In the genomic region with DNA sequence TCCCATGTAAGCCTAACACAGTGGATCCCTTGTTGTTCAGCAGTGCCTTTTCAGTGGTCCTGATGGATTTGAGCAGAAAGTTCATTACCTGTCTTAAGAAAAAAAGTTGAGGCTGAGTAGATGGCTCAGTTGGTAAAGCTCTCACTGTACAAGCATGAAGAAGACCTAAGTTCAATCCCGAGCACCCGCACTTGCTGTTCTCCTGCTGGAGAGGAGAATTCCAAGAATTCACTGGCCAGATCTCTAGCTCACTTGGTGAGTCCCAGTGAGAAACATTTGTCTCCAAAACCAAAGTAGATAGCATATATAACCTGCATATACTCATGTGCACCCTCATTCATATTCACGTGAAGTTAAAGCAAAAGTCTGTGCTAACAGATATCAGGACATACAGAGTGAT, we compare ENCODE assay signal across 16 mouse cellular contexts.
"Had no signal": no experiment of that assay in that cellular context is flagged by ENCODE, and none has a peak within 500 bp of the region (broad histone marks: within the 10 kb centered on the region; RNA-seq: fewer than 3 reads in every experiment).

No protein-coding gene starts in this region.

- DNase-seq: kidney, postnatal 14 days; left cerebral cortex, postnatal 4 days; lung, embryonic 14.5 days; lung, postnatal 10 days; lung, postnatal 4 days; retina, postnatal 1 day; right cerebral cortex, postnatal 4 days; spleen, adult 18-20 months; thymus, adult 18-20 months; thymus, postnatal 25 days had no signal

- H3K9me3 ChIP-seq: kidney, embryonic 15.5 days; limb, embryonic 15.5 days; liver, embryonic 12.5 days; midbrain, embryonic 10.5 days; neural tube, embryonic 13.5 days had no signal

- H3K4me3 ChIP-seq: kidney, embryonic 15.5 days; limb, embryonic 15.5 days; liver, embryonic 12.5 days; midbrain, embryonic 10.5 days; neural tube, embryonic 13.5 days had no signal

- H3K4me2 ChIP-seq: kidney, embryonic 15.5 days; limb, embryonic 15.5 days; liver, embryonic 12.5 days; lung, embryonic 14.5 days; neural tube, embryonic 13.5 days had no signal

- H3K27ac ChIP-seq: limb, embryonic 15.5 days; liver, embryonic 12.5 days had no signal

- H3K27me3 ChIP-seq: kidney, embryonic 15.5 days; limb, embryonic 15.5 days; liver, embryonic 12.5 days; neural tube, embryonic 13.5 days had no signal

- H3K9ac ChIP-seq: kidney, embryonic 15.5 days; limb, embryonic 15.5 days; liver, embryonic 12.5 days; lung, embryonic 14.5 days; neural tube, embryonic 13.5 days had no signal

- ATAC-seq: liver, embryonic 12.5 days; midbrain, embryonic 16.5 days had no signal

- H3K36me3 ChIP-seq: kidney, embryonic 15.5 days; limb, embryonic 15.5 days; liver, embryonic 12.5 days; midbrain, embryonic 10.5 days; neural tube, embryonic 13.5 days had no signal
